Mouse (Mus musculus) kidney, embryonic 16.5 days (tissue): Measurements from ENCODE around the gene Med19. TPM values are rescaled to one million over a fixed set of nuclear protein-coding genes. Genes with fewer than 3 reads are reported as not detected.
"Not testable (repeated sequence)": the region's sequence is repeated elsewhere in the genome, so short reads cannot be mapped to it uniquely, and the experiment has no call there.

Experiments used
- ATAC-seq: fragments of 200-750 bp; cut with Nextera tagmentation; 2 replicates; pipeline ENCODE4 v1.8.0; 2017; ENCODE audit warnings: moderate TSS enrichment; ENCODE audit not compliant: low FRiP score, low TSS enrichment
- H3K27ac ChIP-seq: fragments of 300-500 bp; sonication (generic); 2 replicates; pipeline ENCODE4 v1.5.1; 2014; ENCODE audit warnings: low read length
- H3K27me3 ChIP-seq: fragments of 300-500 bp; sonication (generic); 2 replicates; pipeline ENCODE4 v1.6.1; 2014; ENCODE audit warnings: low read length, control low read depth, mixed read lengths; ENCODE audit not compliant: insufficient read depth
- H3K36me3 ChIP-seq: fragments of 300-500 bp; sonication (generic); 2 replicates; pipeline ENCODE4 v1.6.1; 2014; ENCODE audit warnings: low read length, control low read depth, mixed read lengths; ENCODE audit not compliant: insufficient read depth
- H3K4me1 ChIP-seq: fragments of 300-500 bp; sonication (generic); 2 replicates; pipeline ENCODE4 v1.6.1; 2014; ENCODE audit warnings: low read length, control low read depth, mixed read lengths; ENCODE audit not compliant: insufficient read depth
- H3K4me2 ChIP-seq: fragments of 300-500 bp; sonication (generic); replicated peaks from 2 replicates; pipeline ENCODE4 v1.6.1; 2014; ENCODE audit warnings: low read depth, low read length
- H3K4me3 ChIP-seq: fragments of 300-500 bp; sonication (generic); 2 replicates; pipeline ENCODE4 v1.5.1; 2014; ENCODE audit warnings: mild to moderate bottlenecking, low read length
- H3K9ac ChIP-seq: fragments of 300-500 bp; sonication (generic); replicated peaks from 2 replicates; pipeline ENCODE4 v1.6.1; 2014; ENCODE audit warnings: low read length
- H3K9me3 ChIP-seq: fragments of 300-500 bp; sonication (generic); 2 replicates; pipeline ENCODE4 v1.6.1; 2016; ENCODE audit warnings: low read length, control low read depth
- WGBS: fragments of 180-500 bp; shearing (Covaris S2); extraction: QIAGEN DNeasy Blood & Tissue Kit; methylation state at CpG from one replicate; pipeline ENCODE4 v1.1.7; 2014; 5-methylcytosine and 5-hydroxymethylcytosine counted together
- polyA plus RNA-seq: library from polyadenylated mRNA; unstranded; fragments of >200 nt; fragmentation: Nextera tagmentation; extraction: Ambion mirVana; gene quantifications from 2 replicates; pipeline ENCODE4 v1.2.1, GENCODE M21; 2015

Med19 gene
- polyA plus RNA-seq, 1 experiment from 2014 or later, result 39.2 TPM

DNA sequence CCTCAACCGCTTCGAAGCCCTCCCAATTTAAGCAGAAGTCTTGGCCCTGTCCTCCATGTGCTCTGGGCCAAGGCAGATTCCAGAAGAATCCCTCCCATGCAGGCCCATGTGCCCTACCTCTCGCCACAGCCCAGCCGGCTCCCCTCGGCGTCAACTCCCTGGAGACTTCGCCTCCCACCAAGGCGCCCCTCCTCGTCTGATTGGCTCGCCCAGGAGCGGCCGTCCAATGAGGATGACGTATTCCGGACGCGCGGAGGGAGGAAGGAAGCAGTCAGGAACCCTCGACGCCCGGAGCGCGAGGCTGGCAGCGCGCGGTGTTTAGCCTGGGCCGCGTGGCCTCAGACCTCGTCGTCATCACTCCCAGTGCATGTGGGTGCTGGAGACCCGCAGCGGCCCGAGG is 19.4 kb upstream of the Med19 start, which contains the start of gene Btbd18:
Gene Btbd18, plus strand, starts transcription at position 274 of the 400 bp plus-strand sequence.
- Histone ChIP-seq H3K9me3 (no peaks in the 10 kb centered on the region), H3K9ac (no peak within 1 kb of the TSS), H3K27ac (no peak within 1 kb of the TSS), H3K4me3 (no peak within 1 kb of the TSS), H3K36me3 (no peaks in the 10 kb centered on the region), H3K27me3 (no peaks in the 10 kb centered on the region), H3K4me1 (no peaks in the 10 kb centered on the region), H3K4me2 (no peak within 1 kb of the TSS)
- no peak for ATAC-seq
- 95% methylated on average over 32 of the region's 32 CpGs for whole genome bisulfite sequencing

DNA sequence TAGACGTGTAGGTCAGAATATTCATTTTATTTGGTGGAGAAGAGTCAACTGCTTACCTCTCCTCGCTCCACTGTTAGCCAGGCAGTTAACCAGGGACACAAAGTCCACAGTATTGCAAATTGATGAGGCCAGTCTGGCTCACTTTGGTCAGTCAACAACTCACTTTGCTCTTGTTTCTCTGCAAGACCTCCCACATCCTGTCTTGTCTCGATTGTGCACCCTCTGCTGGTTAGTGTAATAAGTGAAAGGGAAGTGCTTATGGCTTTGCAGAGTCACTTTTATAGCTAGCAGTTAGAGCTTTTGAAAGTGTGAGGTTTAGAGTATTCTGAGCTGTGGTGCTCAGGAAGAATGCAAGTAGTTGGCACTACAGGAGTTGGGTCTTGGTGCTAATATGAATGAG is 17.9 kb upstream of the Med19 start:
- 64% methylated on average over 3 of the region's 3 CpGs for WGBS
- H3K9me3 ChIP-seq, result no peaks in the 10 kb centered on the region
- no peaks in the 10 kb centered on the region for H3K36me3 ChIP-seq
- no peak overlapping the region for H3K9ac ChIP-seq
- H3K4me3 ChIP-seq, result no peak overlapping the region
- no peak overlapping the region for H3K27ac ChIP-seq
- H3K4me2 ChIP-seq, result no peak overlapping the region
- ATAC-seq, result no peak
- no peaks in the 10 kb centered on the region for H3K4me1 ChIP-seq
- H3K27me3 ChIP-seq, result no peaks in the 10 kb centered on the region

DNA sequence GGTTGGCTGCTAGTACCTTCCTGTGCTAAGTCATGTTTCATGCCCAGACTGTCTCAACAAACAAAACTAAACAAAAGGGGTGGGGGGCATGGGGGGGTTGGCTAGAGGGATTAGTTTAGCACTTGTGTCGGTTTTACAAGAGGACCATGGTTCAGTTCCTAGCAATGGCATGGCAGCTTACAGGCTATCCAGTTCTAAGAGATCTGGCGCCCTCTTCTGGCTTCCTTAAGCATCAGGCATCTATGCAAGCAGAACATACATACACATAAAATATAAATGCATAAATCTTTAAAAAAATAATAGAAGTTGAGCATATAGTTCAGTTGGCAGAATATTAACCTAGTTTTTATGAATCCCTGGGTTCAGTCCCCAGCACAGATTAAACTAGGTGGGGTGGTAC is 15.3 kb upstream of the Med19 start:
- Histone ChIP-seq H3K36me3 (no peaks in the 10 kb centered on the region), H3K27ac (no peak overlapping the region), H3K9me3 (no peaks in the 10 kb centered on the region), H3K4me3 (no peak overlapping the region), H3K9ac (no peak overlapping the region), H3K4me2 (no peak overlapping the region), H3K27me3 (no peaks in the 10 kb centered on the region), H3K4me1 (no peaks in the 10 kb centered on the region)
- WGBS, result 40% methylated on average over 2 of the region's 2 CpGs
- no peak for ATAC-seq

DNA sequence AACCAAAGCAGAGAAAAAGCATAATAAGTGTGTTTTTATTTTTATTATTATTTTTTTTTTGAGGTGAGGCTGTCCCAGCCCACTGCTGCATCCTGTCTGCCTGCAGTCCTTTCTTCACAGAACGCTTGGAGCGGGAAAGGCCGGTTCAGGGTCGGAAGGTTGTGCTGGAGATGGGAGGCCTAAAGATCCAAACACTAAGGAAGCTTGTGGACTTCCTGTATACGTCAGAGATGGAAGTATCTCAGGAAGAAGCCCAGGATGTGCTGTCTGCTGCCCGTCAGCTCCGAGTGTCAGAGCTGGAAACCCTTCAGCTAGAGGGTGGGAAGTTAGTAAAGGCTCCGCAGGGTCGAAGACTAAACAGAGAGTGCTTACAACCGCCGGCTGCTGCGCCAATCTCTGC is 12.1 kb upstream of the Med19 start:
- H3K4me1 ChIP-seq, result peaks cover 13% of the 10 kb centered on the region
- peak overlapping the region; percentile 63 for H3K27ac ChIP-seq
- WGBS, result 63% methylated on average over 12 of the region's 12 CpGs
- no peak for ATAC-seq
- H3K36me3 ChIP-seq, result peaks cover 7% of the 10 kb centered on the region; the same call in 1 of the 2 replicates
- no peaks in the 10 kb centered on the region for H3K27me3 ChIP-seq
- H3K9me3 ChIP-seq, result no peaks in the 10 kb centered on the region
- H3K4me2 ChIP-seq, result no peak overlapping the region
- no peak overlapping the region for H3K4me3 ChIP-seq
- no peak overlapping the region; the same call in 1 of the 2 replicates for H3K9ac ChIP-seq

DNA sequence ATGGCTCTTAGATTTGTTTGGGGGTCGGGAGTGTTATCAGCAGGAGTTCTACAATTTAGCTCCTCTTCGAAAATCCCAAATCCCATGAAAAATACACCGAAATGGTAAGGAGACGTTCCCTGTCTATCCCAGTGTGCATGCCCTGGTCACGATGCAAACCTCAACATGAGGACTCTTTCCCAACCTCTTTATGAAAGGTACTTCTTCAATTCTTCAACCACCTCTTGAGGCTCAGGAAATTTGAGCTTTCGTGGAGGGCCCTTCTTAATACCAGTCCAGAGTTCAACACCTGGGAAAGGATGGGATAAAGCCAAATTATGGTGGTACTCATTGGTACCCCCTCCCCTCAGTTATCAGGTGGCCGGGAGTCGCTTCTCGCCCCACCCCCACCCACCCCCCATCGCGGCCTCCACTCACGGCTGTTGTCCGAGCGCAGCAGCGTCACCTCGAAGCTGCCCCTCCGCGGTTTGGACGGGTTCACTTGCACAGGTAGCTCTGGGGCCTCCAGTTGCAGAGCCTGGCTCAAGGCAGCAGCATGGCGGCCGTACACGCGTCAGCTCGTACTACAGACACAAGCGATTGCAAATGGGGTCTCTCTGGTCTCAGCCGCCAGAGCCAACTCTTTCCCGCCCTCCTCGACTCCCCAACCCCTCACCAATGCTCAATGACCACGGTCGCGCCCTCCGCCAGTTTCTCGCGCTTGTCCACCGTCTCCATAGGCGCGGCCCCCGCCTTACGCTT is 8.2 kb upstream of the Med19 start:
- Histone ChIP-seq H3K36me3 (peaks cover 31% of the 10 kb centered on the region), H3K4me2 (peak overlapping the region; percentile 84), H3K4me1 (peaks cover 15% of the 10 kb centered on the region), H3K9me3 (no peaks in the 10 kb centered on the region), H3K4me3 (peak overlapping the region; percentile 92), H3K9ac (peak overlapping the region; percentile 94), H3K27ac (peak overlapping the region; percentile 98), H3K27me3 (no peaks in the 10 kb centered on the region)
- 2% methylated on average over 39 of the region's 39 CpGs for WGBS
- peak; percentile 81 for ATAC-seq

DNA sequence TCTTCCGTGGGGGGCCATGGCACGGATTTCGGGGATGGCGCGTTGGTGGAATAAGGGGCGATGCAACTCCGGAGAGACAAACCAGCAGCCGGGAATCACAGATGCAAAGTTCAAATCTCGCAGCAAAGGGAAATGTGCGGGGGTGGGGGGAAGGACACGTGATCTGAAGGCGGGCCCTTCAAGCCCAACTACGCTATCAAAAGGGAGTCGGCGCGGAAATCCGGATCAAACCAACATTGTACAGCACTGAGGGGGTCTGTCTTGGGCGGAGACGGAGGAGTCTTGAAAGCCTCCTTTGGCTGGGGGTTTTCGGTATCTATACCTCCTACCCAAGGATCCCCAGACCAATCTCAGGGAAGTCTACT is 7.7 kb upstream of the Med19 start, which contains the start of gene Selenoh:
Gene Selenoh, minus strand, starts transcription at position 202 of the 365 bp plus-strand sequence.
- WGBS, result under 1% methylated on average over 20 of the region's 20 CpGs
- peaks cover 34% of the 10 kb centered on the region for H3K36me3 ChIP-seq

DNA sequence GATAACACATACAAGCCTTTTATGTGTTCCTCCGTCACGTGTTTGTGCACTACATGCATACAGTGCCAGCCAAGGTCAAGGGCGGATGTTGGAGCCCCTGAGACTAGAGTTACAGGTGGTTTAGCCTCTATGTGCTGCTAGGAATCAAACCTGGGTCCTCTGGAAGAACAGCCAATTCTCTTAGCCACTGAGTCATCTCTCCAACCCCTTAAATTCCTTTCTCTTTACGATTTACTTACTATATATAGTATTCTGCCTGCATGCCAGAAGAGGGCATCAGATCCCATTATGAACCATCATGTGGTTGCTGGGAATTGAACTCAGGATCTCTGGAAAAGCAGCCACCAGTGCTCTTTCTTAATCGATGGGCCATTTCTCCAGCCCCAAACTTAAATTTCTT is 6.7 kb upstream of the Med19 start:
- not testable (repeated sequence) for ATAC-seq, H3K4me3 ChIP-seq, H3K27me3 ChIP-seq, H3K9ac ChIP-seq, H3K9me3 ChIP-seq, H3K27ac ChIP-seq
- peaks cover 41% of the 10 kb centered on the region for H3K36me3 ChIP-seq
- 62% methylated on average over 4 of the region's 5 CpGs for WGBS
- peak overlapping the region; percentile 84; the same call in 1 of the 2 replicates for H3K4me2 ChIP-seq
- peaks cover 19% of the 10 kb centered on the region for H3K4me1 ChIP-seq

More for the DNA sequence above, 7.7 kb upstream of the Med19 start, which contains the start of gene Selenoh:
- Histone ChIP-seq H3K4me1 (peaks cover 15% of the 10 kb centered on the region), H3K4me2 (peak within 1 kb of the TSS; percentile 84), H3K4me3 (peak within 1 kb of the TSS; percentile 92), H3K9ac (peak within 1 kb of the TSS; percentile 94), H3K27me3 (no peaks in the 10 kb centered on the region), H3K9me3 (no peaks in the 10 kb centered on the region), H3K27ac (peak within 1 kb of the TSS; percentile 98)
- peak; percentile 97 for ATAC-seq

DNA sequence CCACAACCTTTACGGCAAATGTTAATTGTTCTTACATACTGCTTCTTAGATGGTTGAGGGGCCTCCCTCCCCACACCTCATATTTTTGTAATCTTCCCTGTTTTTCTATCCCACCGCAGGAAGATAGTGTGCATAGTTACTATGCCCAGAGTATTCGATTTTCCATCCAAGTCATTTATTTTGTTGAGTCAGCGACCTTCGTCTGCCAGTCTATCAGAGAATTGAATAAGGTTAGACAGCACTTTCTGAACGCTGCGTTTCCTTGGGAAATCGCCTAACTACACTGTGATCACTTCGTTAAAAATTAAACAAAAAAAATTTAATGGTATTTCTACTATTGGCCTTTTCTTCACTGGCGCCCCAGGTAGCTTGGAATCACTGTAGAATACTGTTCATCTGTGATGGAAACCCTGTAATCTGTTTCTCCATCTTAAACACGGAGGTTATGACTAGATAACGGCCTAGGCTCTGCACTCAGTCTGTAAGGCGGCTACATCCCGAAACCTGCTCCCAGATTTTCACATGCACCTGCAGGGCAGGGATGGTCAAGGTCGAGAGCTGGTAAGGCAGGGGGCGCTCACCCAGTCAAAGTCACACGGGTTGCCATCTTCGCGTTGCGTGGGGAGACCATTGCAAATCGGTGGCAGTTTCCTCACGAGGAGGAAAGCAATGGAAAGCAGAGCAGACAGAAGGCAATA is 783 bp upstream of the Med19 start:
- Histone ChIP-seq H3K4me2 (peak overlapping the region; percentile 84), H3K27ac (peak overlapping the region; percentile 76), H3K9me3 (no peaks in the 10 kb centered on the region), H3K36me3 (peaks cover 36% of the 10 kb centered on the region), H3K4me3 (peak overlapping the region; percentile 97), H3K9ac (peak overlapping the region; percentile 76), H3K4me1 (peaks cover 21% of the 10 kb centered on the region), H3K27me3 (no peaks in the 10 kb centered on the region)
- peak; percentile 58 for ATAC-seq
- 10% methylated on average over 22 of the region's 22 CpGs for WGBS

DNA sequence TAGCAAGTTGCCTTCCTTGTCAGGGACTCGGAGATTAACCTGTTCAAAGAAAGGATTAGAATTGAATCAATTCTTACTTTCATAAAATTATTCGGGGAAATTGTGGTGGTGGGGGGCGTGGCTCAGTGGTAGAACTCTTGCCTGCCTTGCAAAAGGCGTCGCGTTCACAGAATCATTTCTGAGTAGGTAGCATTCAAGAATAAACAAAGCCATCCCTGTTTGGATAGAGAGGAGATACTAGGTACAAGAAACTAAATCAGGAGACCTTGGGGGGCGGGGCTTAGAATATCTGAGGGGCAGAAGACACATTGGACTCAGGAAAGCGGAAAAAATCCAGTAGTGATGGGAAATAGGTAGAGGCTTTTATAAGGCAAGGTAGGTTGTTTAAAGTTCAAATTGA is 814 bp downstream of the Med19 start, which contains the start of gene Tmx2:
Gene Tmx2, minus strand, starts transcription at position 125 of the 400 bp plus-strand sequence.
- peaks cover 21% of the 10 kb centered on the region for H3K4me1 ChIP-seq
- WGBS, result 17% methylated on average over 8 of the region's 8 CpGs
- H3K27ac ChIP-seq, result peak within 1 kb of the TSS; percentile 72
- ATAC-seq, result no peak
- peaks cover 24% of the 10 kb centered on the region for H3K36me3 ChIP-seq
- no peaks in the 10 kb centered on the region for H3K9me3 ChIP-seq
- H3K4me2 ChIP-seq, result peak within 1 kb of the TSS; percentile 76
- H3K27me3 ChIP-seq, result no peaks in the 10 kb centered on the region
- peak within 1 kb of the TSS; percentile 92 for H3K9ac ChIP-seq
- peak within 1 kb of the TSS; percentile 97 for H3K4me3 ChIP-seq
